Mouse (Mus musculus) MEL (cell line): Measurements from ENCODE around the gene Cacna1c. TPM values are rescaled to one million over a fixed set of nuclear protein-coding genes. Genes with fewer than 3 reads are reported as not detected.

Experiments used
- DNase-seq: peaks from one replicate; pipeline ENCODE4 v3.0.0; 2011; ENCODE audit warnings: low read depth, low spot score
- H3K27ac ChIP-seq: 2 replicates; pipeline ENCODE4 v1.5.1; 2012; ENCODE audit warnings: low read depth, mild to moderate bottlenecking, control low read depth, low read length, moderate library complexity; ENCODE audit not compliant: control insufficient read depth
- H3K27me3 ChIP-seq, 2 experiments: fragments of 150-350 bp in 1 of 2; sonication (generic) in 1 of 2; 2 replicates each; pipeline ENCODE4 v1.6.1; 2012; ENCODE audit warnings: low read length in 2 of 2, mild to moderate bottlenecking in 2 of 2, improper control_type of control experiment in 1 of 2, moderate library complexity in 1 of 2; ENCODE audit not compliant: insufficient read depth in 2 of 2, control insufficient read depth in 1 of 2
- H3K36me3 ChIP-seq, 2 experiments: 2 replicates each; pipeline ENCODE4 v1.6.1; 2012 to 2014; ENCODE audit warnings: low read length in 2 of 2, improper control_type of control experiment in 1 of 2, inconsistent platforms in 1 of 2, mild to moderate bottlenecking in 1 of 2; ENCODE audit not compliant: insufficient read depth in 2 of 2, control insufficient read depth in 1 of 2
- H3K4me1 ChIP-seq, 2 experiments: fragments of 150-350 bp in 1 of 2; sonication (generic) in 1 of 2; 2 replicates each; pipeline ENCODE4 v1.6.1; 2012; ENCODE audit warnings: low read length in 2 of 2, improper control_type of control experiment in 1 of 2, mild to moderate bottlenecking in 1 of 2; ENCODE audit not compliant: insufficient read depth in 2 of 2, control insufficient read depth in 1 of 2
- H3K4me3 ChIP-seq, 2 experiments: fragments of 150-350 bp in 1 of 2; sonication (generic) in 1 of 2; 2 replicates each; pipeline ENCODE4 v1.5.1; 2012; ENCODE audit warnings: low read depth in 2 of 2, low read length in 2 of 2, mild to moderate bottlenecking in 2 of 2, moderate library complexity in 2 of 2, control low read depth in 1 of 2, improper control_type of control experiment in 1 of 2; ENCODE audit not compliant: control insufficient read depth in 1 of 2, insufficient read depth in 1 of 2
- H3K79me2 ChIP-seq: 2 replicates; pipeline ENCODE4 v1.6.1; 2012; ENCODE audit warnings: mild to moderate bottlenecking, low read length, moderate library complexity; ENCODE audit not compliant: control insufficient read depth, poor library complexity, insufficient read depth
- H3K9ac ChIP-seq: 2 replicates; pipeline ENCODE4 v1.6.1; 2012; ENCODE audit warnings: low read depth, mild to moderate bottlenecking, control low read depth, low read length, moderate library complexity; ENCODE audit not compliant: control insufficient read depth, poor library complexity, severe bottlenecking
- H3K9me3 ChIP-seq: fragments of 150-350 bp; sonication (generic); replicated peaks from 2 replicates; pipeline ENCODE4 v1.6.1; 2012; ENCODE audit warnings: mild to moderate bottlenecking, low read length, improper control_type of control experiment, moderate library complexity; ENCODE audit not compliant: insufficient read depth
- BHLHE40 ChIP-seq: IDR thresholded peaks from 2 replicates; pipeline ENCODE4 v1.6.1; 2012; ENCODE audit warnings: low read depth, mild to moderate bottlenecking, inconsistent platforms, low read length, improper control_type of control experiment, borderline replicate concordance
- CHD1 ChIP-seq: IDR thresholded peaks from 2 replicates; pipeline ENCODE4 v1.6.1; 2012; ENCODE audit warnings: low read depth, mild to moderate bottlenecking, inconsistent platforms, low read length, improper control_type of control experiment
- CHD2 ChIP-seq: IDR thresholded peaks from 2 replicates; pipeline ENCODE4 v1.6.1; 2011; ENCODE audit warnings: low read length, improper control_type of control experiment
- CTCF ChIP-seq, 3 experiments: IDR thresholded peaks in 2 of 3; conservative IDR thresholded peaks in 1 of 3; 2 replicates each; pipeline ENCODE4 v1.5.1; 2011 to 2012; ENCODE audit warnings: low read length in 3 of 3, low read depth in 2 of 3, mild to moderate bottlenecking in 2 of 3, improper control_type of control experiment in 1 of 3, inconsistent platforms in 1 of 3, mixed read lengths in 1 of 3, moderate library complexity in 1 of 3; ENCODE audit not compliant: control insufficient read depth in 1 of 3, insufficient read depth in 1 of 3, poor library complexity in 1 of 3, severe bottlenecking in 1 of 3
- ELF1 ChIP-seq: IDR thresholded peaks from 2 replicates; pipeline ENCODE4 v1.6.1; 2014; ENCODE audit warnings: low read depth, mild to moderate bottlenecking, inconsistent platforms, low read length, improper control_type of control experiment, moderate library complexity
- GABPA ChIP-seq: IDR thresholded peaks from 2 replicates; pipeline ENCODE4 v1.6.1; 2012; ENCODE audit warnings: low read depth, mild to moderate bottlenecking, inconsistent platforms, low read length, improper control_type of control experiment, moderate library complexity
- GATA1 ChIP-seq: IDR thresholded peaks from 2 replicates; pipeline ENCODE4 v1.6.1; 2011; ENCODE audit warnings: low read depth, low read length, improper control_type of control experiment
- HCFC1 ChIP-seq: IDR thresholded peaks from 2 replicates; pipeline ENCODE4 v1.6.1; 2012; ENCODE audit warnings: low read depth, mild to moderate bottlenecking, inconsistent platforms, low read length, improper control_type of control experiment, moderate library complexity
- JUND ChIP-seq: IDR thresholded peaks from 2 replicates; pipeline ENCODE4 v1.6.1; 2011; ENCODE audit warnings: low read depth, mild to moderate bottlenecking, improper control_type of control experiment, low read length
- MAFK ChIP-seq: IDR thresholded peaks from 2 replicates; pipeline ENCODE4 v1.6.1; 2011; ENCODE audit warnings: low read depth, mild to moderate bottlenecking, low read length, improper control_type of control experiment, borderline replicate concordance
- MAX ChIP-seq: IDR thresholded peaks from 2 replicates; pipeline ENCODE4 v1.6.1; 2011; ENCODE audit warnings: low read length, improper control_type of control experiment
- MEF2A ChIP-seq: IDR thresholded peaks from 2 replicates; pipeline ENCODE4 v1.6.1; 2014; ENCODE audit warnings: low read depth, mild to moderate bottlenecking, inconsistent platforms, low read length, improper control_type of control experiment; ENCODE audit not compliant: poor library complexity, insufficient replicate concordance, severe bottlenecking; ENCODE audit errors: extremely low read depth
- NRF1 ChIP-seq: IDR thresholded peaks from 2 replicates; pipeline ENCODE4 v1.6.1; 2014; ENCODE audit warnings: low read depth, mild to moderate bottlenecking, inconsistent platforms, low read length, improper control_type of control experiment, moderate library complexity; ENCODE audit not compliant: poor library complexity, insufficient read depth, severe bottlenecking
- POLR2A ChIP-seq, 2 experiments: IDR thresholded peaks; 2 replicates each; pipeline ENCODE4 v1.6.1; 2011 to 2012; ENCODE audit warnings: low read length in 2 of 2, mild to moderate bottlenecking in 2 of 2, control low read depth in 1 of 2, improper control_type of control experiment in 1 of 2, low read depth in 1 of 2, moderate library complexity in 1 of 2; ENCODE audit not compliant: control insufficient read depth in 1 of 2, insufficient read depth in 1 of 2, poor library complexity in 1 of 2
- POLR2AphosphoS2 ChIP-seq: IDR thresholded peaks from 2 replicates; pipeline ENCODE4 v1.6.1; 2011; ENCODE audit warnings: low read length, improper control_type of control experiment
- RAD21 ChIP-seq: IDR thresholded peaks from 2 replicates; pipeline ENCODE4 v1.6.1; 2011; ENCODE audit warnings: mild to moderate bottlenecking, low read depth, low read length, improper control_type of control experiment
- SIN3A ChIP-seq: IDR thresholded peaks from 2 replicates; pipeline ENCODE4 v1.6.1; 2012; ENCODE audit warnings: low read length, improper control_type of control experiment, inconsistent platforms
- TAL1 ChIP-seq: IDR thresholded peaks from 2 replicates; pipeline ENCODE4 v1.6.1; 2012; ENCODE audit warnings: mild to moderate bottlenecking, inconsistent platforms, low read length, moderate library complexity, mixed read lengths
- TBP ChIP-seq: IDR thresholded peaks from 2 replicates; pipeline ENCODE4 v1.8.0; 2011; ENCODE audit warnings: low read depth, low read length, improper control_type of control experiment
- UBTF ChIP-seq: IDR thresholded peaks from 2 replicates; pipeline ENCODE4 v1.6.1; 2012; ENCODE audit warnings: low read depth, mild to moderate bottlenecking, inconsistent platforms, low read length, improper control_type of control experiment, moderate library complexity, borderline replicate concordance; ENCODE audit not compliant: insufficient read depth
- USF1 ChIP-seq: IDR thresholded peaks from 2 replicates; pipeline ENCODE4 v1.6.1; 2014; ENCODE audit warnings: low read depth, mild to moderate bottlenecking, inconsistent platforms, low read length, improper control_type of control experiment, moderate library complexity
- USF2 ChIP-seq, 2 experiments: IDR thresholded peaks; 2 replicates each; pipeline ENCODE4 v1.6.1; 2011 to 2012; ENCODE audit warnings: improper control_type of control experiment in 2 of 2, low read length in 2 of 2, borderline replicate concordance in 1 of 2, inconsistent platforms in 1 of 2, low read depth in 1 of 2, mild to moderate bottlenecking in 1 of 2; ENCODE audit not compliant: insufficient read depth in 1 of 2
- ZC3H11A ChIP-seq: IDR thresholded peaks from 2 replicates; pipeline ENCODE4 v1.6.1; 2012; ENCODE audit warnings: low read depth, mild to moderate bottlenecking, inconsistent platforms, low read length, improper control_type of control experiment
- ZKSCAN1 ChIP-seq: IDR thresholded peaks from 2 replicates; pipeline ENCODE4 v1.6.1; 2012; ENCODE audit warnings: low read depth, mild to moderate bottlenecking, inconsistent platforms, low read length, improper control_type of control experiment, moderate library complexity
- polyA plus RNA-seq, 2 experiments: library from polyadenylated mRNA; stranded (reverse) in 1 of 2; unstranded in 1 of 2; fragments of >175 nt in 1 of 2; fragments of >200 nt in 1 of 2; gene quantifications; 2 replicates each; pipeline versions ENCODE4 v1.2.1 to v1.2.4; 2012; ENCODE audit warnings: low replicate concordance in 2 of 2, low read depth in 1 of 2; ENCODE audit not compliant: insufficient read length in 2 of 2, insufficient read depth in 1 of 2, missing spikeins in 1 of 2
- total RNA-seq: library from RNA; depleted of rRNA; stranded (reverse); fragments of 300-350 nt; gene quantifications from 2 replicates; pipeline ENCODE4 v1.2.3, GENCODE M21; 2012

Gene Cacna1c
- total and polyA plus RNA-seq, 3 experiments = 3.4 to 4.4 TPM; not detected in 1

DNA sequence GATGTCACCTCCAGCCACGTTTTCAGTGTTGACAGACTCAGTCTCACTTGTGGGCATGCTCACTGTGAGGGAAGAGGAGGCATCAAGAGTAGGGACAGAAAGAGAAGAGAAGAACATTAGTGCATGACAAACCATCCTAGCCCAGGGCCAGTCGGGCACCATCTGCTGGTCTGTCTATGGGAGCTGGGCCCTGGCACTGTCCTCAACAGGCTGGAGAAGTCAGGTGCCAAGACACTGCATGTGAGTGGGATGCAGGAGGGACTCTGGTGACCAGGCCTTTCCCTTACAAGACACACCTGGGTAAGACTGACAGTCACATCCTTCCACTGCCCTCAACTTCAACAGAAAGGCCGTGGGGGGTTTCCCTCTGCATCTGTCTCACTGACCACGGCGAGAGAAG is 482.9 kb downstream of the Cacna1c start:
- TF ChIP-seq GATA1 (no peak), POLR2A (IDR thresholded peaks at IDR 0.05; ENCODE audit: control insufficient read depth in 1 of 2, insufficient read depth in 1 of 2, low read depth in 1 of 2, low read length in 2 of 2, poor library complexity in 1 of 2) (no peak), GABPA (no peak)
- Histone ChIP-seq H3K36me3 (no peaks in the 10 kb centered on the region), H3K79me2 (no peaks in the 10 kb centered on the region), H3K4me1 (no peaks in the 10 kb centered on the region), H3K27me3 (no peaks in the 10 kb centered on the region), H3K27ac (no peak overlapping the region), H3K9ac (no peak overlapping the region), H3K4me3 (no peak overlapping the region), H3K9me3 (no peaks in the 10 kb centered on the region)
- no peak for DNase-seq

DNA sequence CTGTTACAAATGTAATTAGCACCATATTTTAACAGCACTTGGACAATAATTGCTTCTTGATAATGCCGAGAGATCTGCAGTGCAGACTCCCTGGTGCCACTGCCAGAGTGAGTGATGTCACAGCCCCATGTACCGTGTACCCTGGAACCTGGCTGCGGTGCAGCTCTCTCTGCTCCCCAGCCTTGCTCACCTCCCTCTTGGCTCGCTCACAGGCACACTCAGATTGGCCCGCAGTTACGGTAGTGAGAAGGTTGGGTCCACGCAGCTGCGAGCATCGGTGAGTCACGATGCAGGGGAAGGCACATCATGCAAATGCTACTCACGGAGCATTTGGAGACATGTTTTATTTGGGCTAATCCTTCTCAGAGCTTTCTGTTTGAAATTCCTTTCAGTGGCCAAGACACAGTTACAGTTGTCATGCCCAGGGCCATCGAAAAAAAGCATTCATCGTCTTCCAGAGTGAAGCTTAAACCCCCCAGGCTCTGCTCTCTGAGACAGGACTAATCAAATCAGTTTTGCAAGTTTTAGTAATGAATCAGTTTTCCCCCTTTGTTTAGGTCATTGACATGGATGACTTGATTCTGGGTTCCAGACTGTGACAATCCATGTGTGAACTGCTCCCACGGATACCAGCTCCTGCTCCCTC is 484.4 kb downstream of the Cacna1c start:
- Histone ChIP-seq H3K27me3 (no peaks in the 10 kb centered on the region), H3K9ac (no peak overlapping the region), H3K79me2 (no peaks in the 10 kb centered on the region), H3K27ac (no peak overlapping the region), H3K36me3 (no peaks in the 10 kb centered on the region), H3K4me1 (no peaks in the 10 kb centered on the region), H3K4me3 (no peak overlapping the region), H3K9me3 (no peaks in the 10 kb centered on the region)
- TF ChIP-seq ZKSCAN1 = no peak
- no peak for TF ChIP-seq HCFC1
- no peak for TF ChIP-seq POLR2AphosphoS2
- TF ChIP-seq SIN3A = no peak
- no peak for TF ChIP-seq CHD1
- TF ChIP-seq ELF1 = no peak
- TF ChIP-seq MAX = no peak
- no peak for TF ChIP-seq GATA1
- TF ChIP-seq GABPA = no peak
- no peak for TF ChIP-seq RAD21
- TF ChIP-seq USF2 (IDR thresholded peaks at IDR 0.05; ENCODE audit: borderline replicate concordance in 1 of 2, insufficient read depth in 1 of 2, low read depth in 1 of 2, low read length in 2 of 2) = no peak
- DNase-seq = no peak

DNA sequence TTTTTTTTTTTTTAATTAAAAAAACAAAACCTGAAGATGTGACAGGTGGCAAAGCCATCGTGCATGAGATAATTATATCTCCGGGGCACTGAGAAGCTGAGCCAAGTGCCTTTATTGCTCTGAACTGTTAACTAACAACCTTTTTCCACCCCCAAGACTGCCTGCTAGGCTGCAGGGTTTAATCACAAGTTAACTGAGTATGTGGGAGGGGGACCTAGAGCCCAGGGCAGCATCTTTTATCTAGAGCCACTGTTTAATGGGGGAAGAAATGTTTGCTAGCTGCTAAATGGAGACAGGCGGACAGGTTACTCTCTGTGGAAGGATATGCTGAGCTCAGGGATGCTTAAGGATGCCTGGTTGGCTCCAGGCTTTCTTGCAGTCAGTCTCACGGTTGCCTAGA is 489.2 kb downstream of the Cacna1c start:
- Histone ChIP-seq H3K9ac (no peak overlapping the region), H3K36me3 (no peaks in the 10 kb centered on the region), H3K9me3 (no peaks in the 10 kb centered on the region), H3K4me1 (no peaks in the 10 kb centered on the region), H3K4me3 (no peak overlapping the region), H3K27me3 (no peaks in the 10 kb centered on the region), H3K27ac (no peak overlapping the region), H3K79me2 (no peaks in the 10 kb centered on the region)
- no peak for DNase-seq
- TF ChIP-seq USF1 (no peak), JUND (no peak), POLR2A (IDR thresholded peaks at IDR 0.05; ENCODE audit: control insufficient read depth in 1 of 2, insufficient read depth in 1 of 2, low read depth in 1 of 2, low read length in 2 of 2, poor library complexity in 1 of 2) (no peak), USF2 (IDR thresholded peaks at IDR 0.05; ENCODE audit: borderline replicate concordance in 1 of 2, insufficient read depth in 1 of 2, low read depth in 1 of 2, low read length in 2 of 2) (no peak), TBP (no peak), UBTF (no peak), GATA1 (no peak), GABPA (no peak), NRF1 (no peak), MEF2A (no peak), TAL1 (no peak), CHD2 (no peak), BHLHE40 (no peak), CTCF (IDR thresholded peaks at IDR 0.05 in 2 of 3, conservative IDR thresholded peaks at IDR 0.05 in 1 of 3; ENCODE audit: control insufficient read depth in 1 of 3, insufficient read depth in 1 of 3, low read depth in 2 of 3, low read length in 3 of 3, poor library complexity in 1 of 3, severe bottlenecking in 1 of 3) (no peak), MAFK (no peak), ZKSCAN1 (no peak), ZC3H11A (no peak)
